Mouse (Mus musculus): Measurements from ENCODE around the gene Ankrd28.

The Ankrd28 gene

DNA sequence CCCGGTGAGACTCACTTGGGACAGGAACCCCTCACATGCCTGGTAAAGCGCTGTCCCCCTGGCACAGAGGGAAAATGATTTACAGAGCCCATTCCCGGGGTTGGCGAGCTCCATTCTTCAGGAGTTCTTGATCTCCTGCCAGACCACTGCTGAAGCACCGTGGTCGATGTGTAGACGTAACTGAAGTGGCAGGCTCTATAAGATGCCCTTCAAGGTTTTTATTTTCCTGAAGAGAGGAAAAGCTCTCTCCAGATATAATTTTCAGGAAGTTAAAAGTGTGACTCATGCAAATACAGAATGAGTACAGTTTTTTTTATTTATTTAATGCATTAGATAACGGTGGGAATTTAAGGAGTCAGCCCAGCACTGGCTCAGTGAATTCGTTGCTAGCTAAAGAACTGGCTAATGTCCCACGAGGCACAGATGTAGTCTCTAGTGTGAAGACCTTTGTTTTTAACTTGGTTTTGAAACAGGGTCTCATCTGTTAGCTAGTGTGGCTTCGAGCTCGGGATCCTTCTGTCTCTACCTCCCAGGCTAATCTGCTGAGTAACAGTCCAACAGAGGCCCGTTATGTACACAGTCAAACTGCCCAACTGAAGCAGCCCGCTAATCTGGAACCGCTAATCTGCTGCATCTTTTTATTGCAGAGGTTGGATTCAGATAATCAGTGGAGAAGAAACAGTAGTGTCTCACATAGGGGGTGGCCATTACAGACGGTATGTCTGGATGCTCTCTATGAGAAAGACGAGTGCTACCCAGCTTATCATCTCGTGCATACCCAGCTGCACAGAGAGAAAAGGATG, 166.2 kb downstream of the Ankrd28 start:
- DNase-seq, result no peak

DNA sequence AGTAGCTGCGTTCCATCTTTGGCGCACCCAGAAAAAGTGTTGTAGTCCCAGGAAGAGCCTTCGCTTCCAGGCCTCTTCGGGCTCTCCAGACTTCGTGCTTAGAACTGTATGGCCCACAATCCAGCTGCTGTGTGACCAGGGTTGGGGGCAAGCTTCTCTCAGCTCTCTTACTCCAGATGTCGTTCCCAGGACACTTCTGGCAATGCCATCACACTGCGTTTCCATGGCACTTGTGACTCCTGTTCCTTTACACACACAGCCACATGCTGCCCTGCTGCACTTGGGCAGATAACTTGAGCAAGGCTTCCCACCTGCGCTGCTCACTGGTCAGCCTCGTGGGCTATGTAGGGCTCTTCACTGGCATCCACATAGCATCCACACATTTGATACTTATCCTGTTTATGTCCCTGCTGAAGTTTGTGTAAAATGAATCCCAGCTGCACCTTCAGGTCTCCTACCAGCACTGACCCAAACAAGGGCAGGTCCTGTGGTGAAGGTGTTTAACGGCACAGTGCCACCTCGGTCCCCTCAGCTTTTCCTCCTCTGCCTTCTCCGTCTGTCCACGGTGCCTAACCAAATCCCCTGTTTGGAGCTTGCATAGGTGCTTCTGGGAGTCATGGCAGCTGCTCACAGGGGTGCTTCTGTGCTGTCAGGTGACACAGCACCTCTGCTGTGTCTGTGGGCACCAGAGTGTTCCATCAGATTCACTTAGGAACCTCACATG, 166.9 kb downstream of the Ankrd28 start:
- no peak for DNase-seq

DNA sequence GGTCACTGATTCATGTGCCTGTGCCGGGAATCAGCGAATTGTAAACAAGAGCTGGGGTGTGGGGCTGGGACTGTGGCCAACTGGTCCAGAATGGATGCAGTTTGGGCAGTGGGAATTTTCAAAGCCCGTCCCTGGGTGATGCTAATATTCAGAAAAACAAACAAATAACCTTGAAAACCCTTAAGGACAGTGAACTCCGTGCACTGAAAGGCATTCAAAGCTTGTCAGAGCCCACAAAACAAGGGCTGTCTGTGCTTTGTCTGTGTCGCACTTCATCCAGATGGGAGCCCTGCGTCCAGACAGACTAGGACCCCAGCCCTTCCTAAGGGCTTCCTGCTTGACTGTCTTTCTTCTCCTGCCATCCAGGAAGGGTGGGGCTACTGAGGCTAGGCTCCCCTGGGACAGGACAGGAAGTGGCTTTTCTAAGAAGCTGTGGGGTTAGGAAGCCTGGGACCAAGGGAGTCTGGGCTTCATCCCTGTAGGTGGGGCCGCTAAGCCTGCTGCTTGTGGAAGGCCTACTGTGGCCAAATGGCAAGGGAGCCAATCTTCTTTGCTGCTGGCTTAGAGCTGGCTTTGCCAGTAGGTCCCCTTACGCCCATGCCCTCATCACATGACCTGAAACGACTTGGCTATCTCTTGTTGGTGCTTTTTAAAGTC, 167.8 kb downstream of the Ankrd28 start:
- peak; percentile 75 to 89 for DNase-seq

DNA sequence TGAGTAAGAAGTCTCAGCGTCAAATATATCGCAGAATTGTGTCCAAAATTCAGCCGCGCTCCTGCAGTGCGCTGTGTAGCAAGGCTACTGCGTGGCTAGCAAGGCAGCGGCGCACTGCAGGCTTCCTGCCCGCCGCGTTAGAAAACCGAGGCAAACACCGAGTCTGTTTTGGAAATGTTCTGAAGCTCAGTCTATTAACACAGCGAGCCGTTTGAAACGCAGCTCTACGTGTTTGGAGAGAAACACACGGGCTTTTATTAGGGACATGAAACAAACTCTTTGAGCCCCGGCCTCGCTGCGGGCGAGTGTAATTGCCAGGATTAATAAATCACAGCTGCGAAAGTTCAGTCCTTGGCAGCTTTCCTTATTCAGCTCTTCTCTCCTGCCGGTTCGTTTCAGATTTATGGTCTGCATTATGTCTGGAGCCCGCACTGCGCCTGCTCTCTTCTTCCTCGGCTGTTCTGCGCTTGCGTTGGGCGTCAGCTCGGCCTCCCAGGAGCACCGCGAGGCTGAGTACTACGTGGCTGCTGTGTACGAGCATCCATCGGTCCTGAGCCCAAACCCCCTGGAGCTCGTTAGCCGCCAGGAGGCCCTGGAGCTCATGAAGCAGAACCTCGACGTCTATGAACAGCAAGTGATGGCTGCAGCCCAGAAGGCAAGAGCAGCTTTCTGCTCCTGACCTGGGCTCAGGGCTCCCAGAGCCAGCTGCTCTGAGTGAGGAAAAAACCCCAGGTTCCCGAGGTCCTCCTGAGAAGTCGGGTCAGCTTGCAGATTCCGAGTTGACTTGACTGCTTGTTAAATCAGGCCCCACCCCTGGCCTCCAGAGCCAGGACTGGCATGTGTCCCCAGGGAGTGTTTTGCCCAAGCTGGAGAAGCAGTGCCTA, 168.5 kb downstream of the Ankrd28 start:
- DNase-seq, result peak; percentile 84 to 89

DNA sequence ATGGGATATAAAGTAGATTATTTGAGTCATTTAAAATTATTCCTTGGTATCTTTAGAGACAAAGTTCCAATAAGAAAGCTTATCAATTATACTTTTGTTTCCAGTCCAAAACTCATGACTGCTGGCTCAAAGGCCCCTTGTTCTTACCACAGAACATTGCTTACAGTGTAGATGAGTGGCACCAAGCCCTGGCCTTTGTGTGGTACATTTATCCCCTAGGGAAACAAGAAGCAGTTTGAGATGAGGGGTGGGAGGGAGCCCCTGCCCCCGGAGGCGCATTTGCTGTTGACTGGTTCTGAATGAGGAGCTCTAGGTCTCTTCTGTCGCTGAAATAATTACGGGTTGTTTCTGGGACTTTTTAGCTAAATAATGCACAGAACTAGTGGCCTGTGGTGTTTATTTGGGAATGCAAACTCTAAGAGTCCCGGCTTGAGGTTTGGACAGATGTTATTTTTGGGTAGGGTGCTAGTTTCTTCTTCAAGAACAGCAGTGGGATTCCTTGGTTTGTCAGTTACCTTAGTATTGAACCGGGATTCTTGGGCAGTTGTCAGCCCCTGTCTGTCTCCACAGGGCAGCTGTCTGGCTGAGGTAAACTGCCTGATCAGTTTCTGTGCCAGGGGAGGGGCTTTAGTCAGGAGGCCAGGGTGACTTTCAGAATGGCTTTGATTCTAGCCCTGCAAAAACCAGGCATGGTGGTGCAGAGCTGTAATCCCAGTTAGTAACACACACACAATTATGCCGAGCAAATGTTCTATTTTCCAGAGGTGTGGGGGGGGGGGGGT, 169.9 kb downstream of the Ankrd28 start:
- no peak for DNase-seq

DNA sequence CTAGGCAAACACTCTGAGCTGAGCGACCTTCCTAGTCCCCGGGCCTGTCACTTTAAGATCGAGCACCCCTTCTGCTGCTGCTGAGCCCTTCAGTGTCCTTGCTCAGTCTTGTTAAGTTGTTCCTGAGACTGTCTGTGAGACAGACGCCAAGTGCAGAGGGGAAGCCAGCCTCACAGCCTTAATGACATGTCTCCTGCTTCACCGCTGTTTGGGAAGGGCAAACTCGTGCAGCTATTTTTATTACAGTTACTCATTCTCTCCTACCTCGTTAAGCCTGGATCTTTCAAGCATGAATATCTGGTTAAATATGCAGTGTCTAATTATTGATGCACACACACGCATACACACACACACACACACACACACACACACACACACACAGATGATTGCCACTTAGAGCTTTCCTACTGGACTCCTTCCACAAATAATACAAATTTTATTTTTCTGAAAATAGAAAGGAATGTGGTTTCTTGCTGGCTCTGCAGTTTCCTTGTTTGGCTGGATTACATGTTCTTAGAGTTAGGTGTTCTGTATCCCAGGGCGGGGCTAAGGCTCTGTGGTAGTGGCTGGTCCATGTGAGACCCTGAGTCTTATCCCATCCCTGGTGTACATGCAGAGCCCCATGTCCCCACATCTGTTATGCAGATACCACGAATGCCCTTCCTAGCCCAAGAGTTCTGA, 170.8 kb downstream of the Ankrd28 start:
- no peak for DNase-seq

DNA sequence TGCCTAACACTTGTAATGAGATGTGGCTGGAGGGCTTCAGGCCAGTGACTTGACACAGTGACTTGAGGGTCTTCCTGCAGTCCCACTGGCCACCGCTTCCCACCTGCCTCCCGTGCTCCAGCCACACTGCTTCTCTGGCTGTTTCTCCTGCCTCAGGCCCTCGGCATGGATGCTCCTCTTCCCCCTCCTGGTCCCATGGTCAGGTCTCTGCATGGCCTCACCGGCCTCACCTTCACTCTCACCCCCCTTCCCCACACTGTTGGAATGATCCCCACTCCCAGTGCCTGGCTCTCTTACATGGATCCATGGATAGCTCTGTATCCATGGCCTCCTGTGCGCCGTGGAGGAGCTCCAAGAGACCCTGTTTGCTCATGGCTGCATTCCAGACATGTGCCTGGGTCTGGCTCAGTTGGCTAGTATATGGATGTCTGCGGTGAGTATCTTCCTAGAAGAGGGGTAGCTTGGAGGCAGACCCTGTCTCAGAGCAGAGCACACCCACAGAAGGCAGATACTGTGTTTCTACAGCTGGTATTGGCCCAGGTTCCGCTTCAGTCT, 172.2 kb downstream of the Ankrd28 start:
- DNase-seq, result no peak

DNA sequence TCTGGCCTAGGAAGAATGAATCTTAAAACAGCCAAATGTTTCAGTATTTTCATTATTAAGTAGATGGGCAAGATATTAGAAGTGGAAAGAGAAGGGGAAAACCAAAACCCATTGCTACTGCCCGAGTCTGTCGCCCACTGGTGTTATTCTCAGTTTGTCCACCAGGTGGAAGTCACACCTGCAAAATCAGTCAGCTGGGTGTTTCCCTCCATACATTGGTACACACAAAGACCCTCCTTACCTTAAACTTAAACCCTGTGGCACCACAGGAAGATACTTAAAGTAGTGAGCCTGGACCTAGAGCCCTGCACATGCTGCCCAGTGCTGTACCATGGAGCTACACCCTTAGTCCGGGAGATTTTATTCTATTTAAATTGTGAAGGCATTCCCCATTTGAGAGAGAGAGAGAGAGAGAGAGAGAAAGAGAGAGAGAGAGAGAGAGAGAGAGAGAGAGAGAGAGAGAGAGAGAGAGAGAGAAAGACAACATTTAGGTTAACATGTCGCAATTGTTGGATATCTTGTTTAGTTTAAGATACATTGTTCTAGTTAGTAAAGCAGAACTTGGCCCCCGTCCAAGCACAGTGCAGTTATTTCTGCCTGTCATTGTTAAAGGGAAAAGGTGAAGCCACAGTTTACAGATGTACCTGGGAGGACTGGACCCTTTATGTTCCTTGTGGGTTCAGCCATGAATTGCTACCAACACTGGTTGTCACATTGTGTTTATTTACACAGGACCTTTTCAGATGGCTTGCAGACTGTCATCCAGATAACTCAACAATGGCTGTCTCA, 173.4 kb downstream of the Ankrd28 start:
- peak in 1 of 2 experiments; percentile 80 for DNase-seq

DNA sequence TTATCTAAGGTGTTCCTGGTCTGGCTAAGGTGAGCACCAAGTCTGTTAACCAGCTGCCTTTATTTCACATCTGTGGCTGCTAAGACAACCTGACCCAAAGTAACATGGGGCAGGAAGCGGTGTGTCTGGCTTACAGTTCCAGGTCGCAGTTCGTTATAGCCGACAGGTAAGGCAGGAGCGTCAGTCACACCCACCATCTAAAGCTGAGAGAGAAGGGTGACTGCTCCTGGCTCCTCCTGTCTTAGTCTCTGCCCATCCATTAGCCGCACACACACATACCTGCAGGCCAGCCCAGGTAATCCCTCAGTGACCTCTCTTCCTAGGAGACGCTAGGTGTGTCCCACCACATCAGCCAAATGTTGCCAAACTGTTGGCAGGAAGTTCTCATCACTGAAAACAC, 174.1 kb downstream of the Ankrd28 start:
- DNase-seq, result no peak

DNA sequence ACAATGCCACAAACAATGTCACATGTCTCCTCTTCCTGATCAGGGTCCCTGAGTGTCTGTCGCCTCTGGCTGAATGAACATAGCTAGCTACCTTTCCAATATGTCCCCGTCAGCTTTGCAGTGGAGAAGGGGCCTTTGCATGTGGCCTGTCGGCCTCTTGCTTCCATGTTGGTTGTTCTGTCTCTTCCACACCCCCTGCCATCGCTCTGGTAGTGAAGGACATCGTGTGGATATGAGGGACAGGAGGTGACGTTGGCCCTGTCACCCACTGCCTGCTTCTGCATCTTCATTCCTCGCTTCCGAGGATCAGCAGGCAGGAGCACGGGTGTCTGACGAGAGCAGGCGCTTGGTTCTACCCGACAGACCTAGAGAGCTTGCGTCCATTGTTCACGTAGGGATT, 175.0 kb downstream of the Ankrd28 start:
- DNase-seq, result no peak

DNA sequence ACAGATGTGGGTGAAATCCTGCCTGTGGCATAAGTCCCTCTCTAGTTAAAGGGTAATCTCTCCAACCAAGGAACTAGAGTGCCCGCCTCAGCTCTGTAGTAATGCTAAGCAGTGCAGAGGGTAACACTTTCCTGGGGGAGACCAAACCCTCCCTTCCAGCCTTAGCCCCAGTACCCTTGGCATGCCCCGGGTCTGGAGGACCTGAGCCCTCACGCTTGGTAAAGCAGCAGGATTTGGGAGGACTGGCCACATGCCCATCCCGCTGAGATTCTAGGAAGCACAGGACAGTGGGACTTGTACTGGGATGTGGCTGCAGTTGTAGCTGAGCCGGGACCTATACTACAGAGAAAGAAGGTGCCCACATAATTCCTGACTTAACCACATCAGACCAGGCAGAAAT, 175.6 kb downstream of the Ankrd28 start:
- DNase-seq, result no peak

DNA sequence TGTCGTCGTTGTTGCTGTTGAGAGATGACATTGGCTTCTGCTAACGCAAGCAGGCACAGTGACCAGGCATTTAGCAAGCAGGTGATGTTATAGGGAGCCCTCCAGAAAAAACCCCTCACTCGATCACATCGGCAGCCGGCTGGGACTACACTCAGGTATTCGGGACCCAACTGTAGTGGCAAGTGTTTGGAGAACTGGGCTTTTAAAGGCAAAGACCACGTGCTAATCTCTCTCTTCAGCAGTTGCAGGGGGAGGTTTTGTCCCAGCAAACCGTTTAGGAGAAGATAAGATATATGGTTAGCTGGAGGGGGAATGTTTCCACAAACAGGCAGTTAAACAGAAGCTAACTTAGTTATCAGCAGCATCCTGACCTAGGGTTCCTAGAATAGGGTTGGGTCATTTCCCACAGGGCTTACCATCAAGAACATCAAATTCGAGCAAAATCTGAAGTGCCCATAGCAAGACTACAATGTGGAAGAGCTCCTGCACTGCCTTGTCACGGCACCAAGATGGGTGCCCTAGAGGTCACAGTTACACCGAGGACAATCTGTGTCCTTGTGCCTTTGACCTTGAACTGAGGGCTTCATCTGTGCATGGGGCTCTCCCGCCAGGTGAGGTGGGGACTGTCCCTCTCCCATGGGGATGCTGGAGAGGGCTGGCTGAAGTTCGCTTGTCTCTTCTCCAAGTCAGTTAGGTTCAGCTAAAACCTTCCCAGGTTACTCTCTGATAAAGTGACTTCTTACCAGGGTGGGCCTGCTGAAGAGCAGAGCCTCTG, 177.2 kb downstream of the Ankrd28 start:
- DNase-seq, result no peak

DNA sequence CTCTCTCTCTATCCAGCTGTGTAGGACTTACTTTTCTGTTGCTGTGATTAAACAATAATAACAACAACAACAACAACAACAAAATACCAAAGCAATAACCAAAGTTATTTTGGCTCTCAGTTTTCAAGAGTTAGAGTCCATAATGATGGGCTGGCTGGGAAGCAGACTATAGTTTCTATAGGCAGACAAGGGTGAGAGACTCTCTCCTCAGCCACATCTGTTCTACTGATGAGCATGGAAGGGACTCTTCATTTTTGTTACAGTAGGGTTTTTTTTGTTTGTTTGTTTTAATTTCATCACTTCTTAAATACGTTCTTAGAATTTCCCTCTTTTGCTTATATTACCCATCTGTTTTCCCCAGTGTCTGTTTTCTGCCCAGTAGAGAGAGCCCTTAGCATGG, 177.8 kb downstream of the Ankrd28 start:
- no peak for DNase-seq

DNA sequence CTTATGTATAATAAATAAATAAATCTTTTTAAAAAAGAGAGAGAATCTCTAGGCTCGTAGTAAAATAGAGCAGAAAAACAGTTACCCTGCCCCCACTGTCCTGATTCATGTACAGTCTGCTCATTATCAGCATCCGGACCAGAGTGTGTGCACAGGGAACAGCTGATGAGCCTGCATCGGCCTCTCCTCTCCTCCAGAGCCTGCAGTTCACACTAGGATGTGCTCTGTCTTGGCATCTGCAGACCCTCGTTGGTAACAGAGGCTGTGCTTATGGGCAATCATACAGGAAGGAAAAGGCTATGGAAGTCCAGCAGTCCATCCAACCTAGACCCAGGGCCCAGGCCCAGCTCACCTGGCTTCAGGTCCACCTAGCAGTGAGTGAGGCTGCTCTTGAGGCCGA, 178.3 kb downstream of the Ankrd28 start:
- no peak for DNase-seq

DNA sequence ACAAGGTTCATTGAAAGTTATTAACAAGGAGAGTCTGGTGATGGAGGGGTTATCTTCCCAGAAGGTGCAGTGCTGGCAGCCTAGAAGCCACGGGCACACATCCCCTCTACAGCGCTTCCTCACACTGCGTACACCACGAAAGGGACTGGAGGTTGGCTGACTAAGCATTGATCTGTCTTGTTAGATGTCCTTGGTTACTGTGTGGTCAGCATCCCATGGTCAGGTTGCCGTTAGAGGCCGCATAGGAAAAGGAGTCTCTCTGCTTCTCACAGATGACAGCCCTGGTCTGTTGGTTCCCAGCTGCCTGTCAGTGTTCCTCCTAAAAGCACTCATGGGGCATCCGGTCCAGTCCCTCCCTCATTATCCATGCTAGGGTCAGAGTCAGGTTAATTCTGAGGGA, 179.2 kb downstream of the Ankrd28 start:
- DNase-seq, result no peak

DNA sequence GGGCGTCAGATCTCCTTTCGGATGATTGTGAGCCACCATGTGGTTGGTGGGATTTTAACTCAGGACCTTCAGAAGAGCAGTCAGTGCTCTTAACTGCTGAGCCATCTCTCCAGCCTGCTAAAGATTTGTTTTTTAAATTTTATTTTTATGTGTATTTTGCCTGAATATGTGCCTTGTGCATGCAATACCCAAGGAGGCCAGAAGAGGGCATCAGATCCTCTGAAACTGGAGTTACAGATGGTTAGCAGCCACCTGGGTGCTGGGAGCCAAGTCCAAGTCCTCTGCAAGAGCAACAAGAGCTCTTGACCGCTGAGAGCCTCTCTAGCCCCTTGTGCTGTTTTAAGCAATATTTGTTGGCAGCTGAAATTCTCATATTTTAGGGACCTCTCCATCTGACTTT, 180.1 kb downstream of the Ankrd28 start:
- no peak for DNase-seq
